Mouse (Mus musculus) cerebellum, postnatal 10 days (tissue): ENCODE measurements around the gene Fam49a.
"Not testable (repeated sequence)": the region's sequence is repeated elsewhere in the genome, so short reads cannot be mapped to it uniquely, and the experiment has no call there.

Experiments
- DNase-seq, 2 experiments: peaks; one replicate each; pipeline ENCODE4 v3.0.0; 2021; ENCODE audit warnings: mixed read lengths in 2 of 2

Gene Fam49a

DNA sequence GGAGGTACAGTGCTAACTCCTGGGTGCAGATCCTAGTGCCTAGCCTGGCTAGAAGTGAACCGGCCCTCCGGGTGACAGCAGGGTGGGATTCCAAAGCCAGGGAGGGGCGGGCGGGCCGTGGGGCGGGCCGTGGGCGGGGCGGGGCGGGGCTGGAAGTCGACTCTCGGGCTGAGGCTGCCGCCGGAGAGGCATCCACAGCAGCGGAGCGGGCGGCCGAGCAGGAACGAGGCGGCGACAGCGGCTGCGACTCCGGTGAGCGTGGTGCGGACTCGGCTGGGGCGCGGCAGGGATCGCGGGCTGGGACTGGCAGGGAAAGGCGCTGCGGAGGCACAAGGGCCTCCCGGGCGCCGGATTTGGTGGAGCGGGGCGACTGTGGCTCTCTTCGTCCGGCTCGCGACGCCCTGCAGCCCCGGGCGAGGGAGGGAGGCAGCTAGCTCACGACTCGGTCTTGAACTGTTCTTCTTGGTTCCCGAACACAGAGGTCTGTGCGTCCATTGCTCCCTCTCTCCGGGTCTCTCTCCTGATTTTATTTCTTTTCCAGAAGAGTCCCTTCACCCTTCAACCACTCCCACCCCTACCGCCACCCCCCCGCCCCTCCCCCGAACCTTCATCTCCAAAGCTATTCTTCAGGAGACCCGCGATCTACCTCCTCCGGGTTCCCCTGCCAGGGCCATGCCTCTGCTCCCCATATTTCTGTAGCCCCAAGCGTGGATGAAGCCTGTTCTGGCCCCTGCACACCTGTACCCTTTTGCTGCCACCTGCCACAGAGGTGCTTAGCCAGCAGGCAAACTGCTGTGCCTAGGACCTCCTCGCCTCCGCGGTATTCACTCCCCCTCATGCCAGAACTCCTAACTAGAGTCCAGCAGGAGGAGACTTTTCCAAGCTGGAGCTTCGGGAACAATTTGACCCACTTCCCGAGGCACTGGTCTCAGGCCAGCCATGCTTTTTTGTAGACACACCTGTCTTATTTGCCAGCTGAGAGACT, at the start of gene Fam49a:
Gene Fam49a (plus strand): TSS at position 153 of the 985 bp plus-strand sequence.
- peak; percentile 85 to 89 for DNase-seq

DNA sequence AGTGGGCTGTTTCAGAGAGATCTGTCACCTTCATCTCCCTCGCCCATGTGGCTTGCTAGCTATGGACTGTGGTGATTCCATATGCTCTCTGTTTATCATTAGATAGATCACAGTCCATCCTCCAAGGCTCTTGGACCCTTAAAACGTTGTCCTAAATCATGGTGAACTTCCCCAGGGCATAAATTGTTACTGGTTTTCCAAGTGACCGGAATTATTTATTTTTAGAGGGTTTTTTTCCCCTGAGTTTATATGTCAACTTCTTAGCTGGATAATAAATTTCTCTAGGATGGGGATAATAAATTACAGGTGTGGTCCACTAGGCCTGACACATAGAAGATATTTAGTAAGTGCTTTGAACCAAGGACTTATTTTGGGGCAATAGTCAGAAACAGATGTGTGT, 48.4 kb upstream of the Fam49a start:
- no peak for DNase-seq

GRCm38 (mm10) chr12:12218947-12219346, 43.0 kb upstream of the Fam49a start:
- no peak for DNase-seq

DNA sequence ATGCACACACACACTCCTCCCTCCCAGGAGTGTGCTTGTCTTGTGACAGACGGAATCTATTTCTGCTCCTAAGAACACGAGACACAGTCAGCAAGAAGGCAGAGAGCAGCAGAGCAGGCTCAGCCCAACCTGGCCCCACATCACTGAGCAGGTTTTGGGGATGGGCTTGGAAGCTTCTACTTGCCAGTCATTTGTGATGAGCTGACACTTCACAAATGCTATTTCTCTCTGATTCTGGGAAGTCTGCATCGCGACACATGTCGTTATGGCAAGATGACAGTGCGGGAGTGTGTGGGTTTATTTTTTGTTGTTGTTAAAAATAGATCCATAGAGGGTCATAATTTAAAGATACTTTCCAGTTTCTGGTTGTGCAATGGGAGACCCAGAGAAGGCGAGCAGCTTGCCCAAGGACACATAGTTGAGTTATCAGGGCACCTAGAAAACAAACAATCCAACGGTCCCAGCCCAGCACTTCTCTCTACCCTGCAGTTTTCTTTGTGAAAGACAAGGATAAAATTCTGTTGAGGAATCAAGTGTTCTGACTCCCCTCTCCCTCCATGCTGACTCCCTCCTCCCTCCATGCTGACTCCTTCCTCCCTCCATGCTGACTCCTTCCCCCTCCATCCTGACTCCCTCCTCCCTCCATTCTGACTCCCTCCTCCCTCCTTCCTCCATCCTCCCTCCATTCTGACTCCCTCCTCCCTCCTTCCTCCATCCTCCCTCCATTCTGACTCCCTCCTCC, 41.0 kb upstream of the Fam49a start:
- peak; percentile 57 to 67 for DNase-seq

DNA sequence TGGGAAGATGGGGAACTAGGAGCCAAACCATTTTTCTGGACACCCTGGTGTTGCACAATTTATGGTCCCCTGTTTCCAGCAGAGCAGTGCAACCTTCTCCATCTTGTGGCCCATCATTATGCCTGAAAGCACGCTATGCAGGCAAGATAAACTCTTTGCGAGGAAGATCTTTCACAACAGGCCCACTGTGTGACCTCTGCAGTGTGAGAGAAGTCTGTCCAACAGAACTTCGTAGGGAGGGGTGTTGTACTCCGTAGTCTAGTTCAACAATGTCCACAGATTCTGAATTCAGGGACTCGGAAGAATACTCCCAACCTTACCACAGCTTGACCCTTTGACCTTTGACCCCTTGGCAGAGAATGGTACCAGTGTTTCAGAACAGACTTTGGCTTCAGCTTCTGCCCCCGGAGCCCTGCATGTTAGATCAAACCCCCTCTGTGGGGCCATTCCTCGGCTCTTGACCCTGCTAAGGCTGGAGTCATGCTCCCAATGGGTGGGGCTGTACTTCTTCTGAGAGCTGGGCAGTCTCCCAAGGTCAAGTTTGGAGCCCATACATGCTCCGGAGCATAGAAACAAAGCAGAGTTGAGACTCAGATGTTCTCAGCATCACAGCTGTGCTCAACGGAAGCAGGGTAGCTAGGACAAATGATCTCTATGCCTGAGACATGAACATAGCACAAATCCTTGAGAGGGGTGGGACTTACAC, 39.2 kb upstream of the Fam49a start:
- peak in 1 of 2 experiments; percentile 18 for DNase-seq

- DNase-seq = no peak
These were observed 38.6 kb upstream of the Fam49a start for GRCm38 (mm10) chr12:12223336-12223735.

GRCm38 (mm10) chr12:12225706-12226105, 36.2 kb upstream of the Fam49a start:
- DNase-seq = no peak

DNA sequence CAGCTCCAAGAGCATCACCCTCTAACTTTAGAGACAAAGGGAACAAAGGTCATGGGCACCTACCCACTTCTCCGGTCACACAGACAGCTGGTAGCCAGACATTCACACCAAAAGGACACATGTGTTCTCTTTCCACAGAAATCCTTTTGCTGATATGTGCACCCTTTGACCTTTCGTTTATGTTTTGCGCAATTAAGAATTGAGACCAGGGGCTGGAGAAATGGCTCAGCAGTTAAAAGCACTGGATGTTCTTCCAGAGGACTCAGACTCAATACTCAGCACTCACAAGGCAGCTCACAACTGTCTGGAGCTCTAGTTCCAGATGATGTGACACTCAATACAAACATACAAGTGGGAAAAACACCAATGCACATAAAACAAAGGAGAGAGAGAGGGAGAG, 34.3 kb upstream of the Fam49a start:
- no peak for DNase-seq

GRCm38 (mm10) chr12:12230031-12230557, 31.8 kb upstream of the Fam49a start:
- no peak for DNase-seq

- no peak for DNase-seq
These were observed 29.8 kb upstream of the Fam49a start for GRCm38 (mm10) chr12:12232097-12232496.

DNA sequence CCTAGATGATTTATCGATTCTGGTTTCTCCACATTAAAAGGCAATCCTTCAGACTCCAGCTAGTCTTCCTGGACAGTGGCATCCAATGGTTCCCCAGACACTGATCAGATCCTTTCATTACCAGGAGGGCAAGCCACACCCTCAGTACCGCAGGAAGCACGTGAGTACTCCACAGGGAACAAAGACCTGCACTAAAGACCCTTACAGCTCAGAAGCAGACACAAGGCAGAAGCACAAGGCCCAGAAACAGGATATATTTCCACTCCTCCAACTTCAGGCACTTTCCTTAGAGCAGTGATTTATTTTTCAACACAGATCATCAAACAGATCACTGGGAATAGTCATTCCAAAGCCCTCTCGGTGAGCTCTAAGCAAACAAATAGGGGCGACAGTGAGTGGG, 25.0 kb upstream of the Fam49a start:
- no peak for DNase-seq

DNA sequence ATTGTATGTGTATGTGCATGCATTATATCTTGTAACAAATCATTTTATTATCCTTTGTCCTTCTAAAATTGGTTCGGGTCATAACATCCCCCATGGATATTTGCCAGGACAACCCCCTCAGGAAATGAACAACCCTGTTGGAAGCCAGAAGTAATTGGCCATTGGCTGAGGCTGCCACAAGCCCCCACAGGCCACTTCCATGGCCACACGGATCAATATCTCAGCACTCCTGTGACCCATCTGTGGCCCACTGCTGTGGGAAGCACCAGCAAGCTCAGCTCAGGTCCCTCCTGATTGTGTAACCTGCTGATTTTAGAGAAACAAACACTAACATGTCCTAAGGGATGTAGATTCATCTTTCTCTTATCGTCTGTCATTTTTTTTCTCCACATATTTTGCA, 22.4 kb upstream of the Fam49a start:
- no peak for DNase-seq

DNA sequence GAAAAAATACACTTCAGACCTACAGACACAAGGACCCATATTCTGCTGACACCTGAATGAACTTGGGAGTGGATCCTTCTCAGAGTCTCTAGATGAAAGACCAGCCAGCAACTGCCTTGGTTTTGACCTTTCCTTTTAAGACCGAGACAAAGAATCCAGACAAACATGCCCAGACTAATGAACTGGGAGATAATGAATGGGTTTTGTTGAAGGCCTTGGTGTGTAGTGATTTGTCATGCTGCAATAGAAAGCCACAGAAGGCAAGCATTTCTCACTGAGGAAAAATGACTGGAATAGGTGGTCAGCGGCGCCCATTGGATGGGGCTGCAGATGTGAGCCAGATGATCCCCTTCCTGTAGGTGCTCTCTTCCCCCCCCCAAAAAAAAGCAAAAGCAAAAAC, 18.8 kb upstream of the Fam49a start:
- DNase-seq = no peak

DNA sequence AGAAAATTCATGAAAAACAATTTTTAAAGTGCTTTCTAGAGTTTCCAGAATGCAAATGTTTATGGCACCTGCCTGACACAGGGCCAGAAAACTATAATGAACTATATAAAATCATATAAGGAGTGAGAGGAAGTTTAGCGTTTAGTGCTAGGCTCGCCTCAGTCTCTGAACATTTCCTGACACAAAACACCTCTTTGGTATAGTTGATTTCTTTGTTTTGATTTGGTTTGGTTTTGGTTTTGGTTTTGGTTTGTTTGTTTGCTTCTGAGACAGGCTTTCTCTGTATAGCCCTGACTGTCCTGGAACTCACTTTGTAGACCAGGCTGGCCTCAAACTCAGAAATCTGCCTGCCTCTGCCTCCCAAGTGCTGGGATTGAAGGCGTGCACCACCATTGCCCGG, 14.9 kb upstream of the Fam49a start:
- DNase-seq = not testable (repeated sequence)

DNA sequence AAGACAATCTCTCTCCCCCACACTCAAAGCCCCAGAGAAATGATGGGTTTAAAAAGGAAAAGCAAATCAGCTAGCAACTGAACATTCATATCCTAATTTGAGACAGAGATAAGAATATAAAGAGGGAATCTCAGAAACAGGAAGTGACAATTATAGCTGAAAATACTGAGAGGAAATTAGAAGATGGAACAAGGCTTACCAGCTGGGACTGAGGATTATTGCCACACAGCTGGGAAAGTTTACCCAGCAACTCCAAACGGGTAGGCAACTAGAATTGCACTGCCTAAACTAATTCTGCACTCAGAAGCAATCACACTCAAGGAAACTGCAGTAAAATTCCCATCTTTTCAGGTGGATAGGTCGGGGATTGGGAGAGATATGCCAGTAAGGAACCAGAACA, 12.4 kb upstream of the Fam49a start:
- DNase-seq = no peak

DNA sequence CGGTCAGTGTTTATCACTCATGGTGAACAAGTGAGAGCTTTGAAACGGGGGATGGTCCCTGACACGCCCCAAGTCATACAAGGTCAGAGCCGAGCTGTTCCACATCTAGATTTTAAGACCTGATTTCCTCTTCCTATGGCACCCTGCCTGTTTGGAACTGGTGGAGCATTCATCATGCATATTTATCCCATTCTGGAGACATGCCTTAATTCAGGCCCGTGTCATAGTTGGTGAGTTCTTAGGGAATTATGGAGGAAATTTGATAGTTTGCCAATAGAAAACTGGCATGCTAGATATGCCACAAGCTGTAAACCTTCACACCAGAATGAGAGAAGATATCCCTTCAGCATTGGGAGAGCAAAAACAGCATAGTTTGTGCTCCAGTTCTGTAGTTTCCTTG, 8.4 kb upstream of the Fam49a start:
- DNase-seq = peak; percentile 49 to 54

GRCm38 (mm10) chr12:12254139-12254538, 7.8 kb upstream of the Fam49a start:
- DNase-seq = peak; percentile 44 to 45

- no peak for DNase-seq
These were observed 669 bp upstream of the Fam49a start for GRCm38 (mm10) chr12:12260979-12261960.

GRCm38 (mm10) chr12:12263371-12263791, 1.4 kb downstream of the Fam49a start:
- peak; percentile 62 to 64 for DNase-seq

DNA sequence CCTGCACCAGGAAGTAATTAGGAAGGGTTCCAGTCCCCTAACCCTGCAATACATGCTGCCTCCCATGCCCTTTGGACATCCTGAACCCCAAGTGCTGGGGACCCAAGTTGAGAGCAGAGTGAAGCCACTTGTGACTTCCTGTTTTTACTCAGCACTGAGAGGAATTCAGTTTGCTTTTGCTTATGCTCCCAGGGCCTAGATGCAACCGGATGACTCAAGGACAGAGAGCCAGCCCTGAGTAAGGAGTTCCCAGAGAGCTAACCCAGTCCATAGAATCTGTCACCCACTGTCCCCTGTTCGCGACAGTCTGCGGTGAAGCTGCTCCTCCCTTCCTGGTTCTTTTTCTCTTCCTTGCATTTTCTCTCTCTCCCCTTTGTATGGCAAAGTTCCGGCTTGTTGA, 2.2 kb downstream of the Fam49a start:
- no peak for DNase-seq

DNA sequence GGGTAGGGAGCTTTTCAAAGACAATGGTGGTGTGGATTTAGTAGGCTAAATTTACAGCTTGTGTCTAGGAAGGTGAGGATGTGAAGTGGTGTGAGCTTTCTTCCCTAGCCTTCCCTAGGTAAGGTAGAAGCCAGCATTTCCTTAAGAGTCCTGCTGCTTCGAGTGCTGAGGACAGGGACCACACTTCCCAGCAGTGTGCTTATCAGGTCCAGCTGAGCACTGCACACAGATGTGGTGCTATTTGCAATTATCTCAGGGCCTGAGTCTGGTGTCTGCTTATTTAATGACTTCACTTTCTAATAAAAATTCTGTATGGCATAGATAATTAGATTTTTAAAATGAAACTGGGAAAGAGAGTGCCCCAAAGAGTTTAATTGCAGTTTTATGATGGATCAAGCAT, 4.6 kb downstream of the Fam49a start:
- no peak for DNase-seq

DNA sequence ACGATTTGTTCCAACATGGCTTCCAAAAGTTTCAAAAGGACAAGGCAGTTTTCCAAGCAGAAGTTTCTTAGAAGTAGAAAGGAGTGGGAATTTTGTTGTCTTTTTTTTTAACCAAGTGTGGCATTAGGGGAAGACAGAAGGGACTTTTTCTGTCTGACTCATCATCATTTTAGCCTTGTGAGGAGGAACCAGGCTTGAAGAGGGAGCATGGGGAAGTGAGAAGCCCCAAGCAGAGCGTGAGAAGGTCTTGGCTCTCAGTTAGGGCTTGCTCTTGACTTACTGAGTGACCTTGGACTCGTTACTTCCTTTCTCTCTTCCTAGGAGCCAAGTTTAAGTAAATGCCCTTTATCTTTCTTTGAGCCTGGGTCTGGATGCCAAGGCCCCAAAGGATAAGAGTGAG, 8.6 kb downstream of the Fam49a start:
- DNase-seq = no peak
